Mouse (Mus musculus) testis, postnatal 14 days (tissue): ENCODE measurements around the gene Pheta1.
A peak's percentile ranks its signal among the peaks of the same experiment; 100 is the strongest.

Experiments used
- DNase-seq: peaks from one replicate; pipeline ENCODE4 v3.0.0; 2021; ENCODE audit warnings: low spot score

Pheta1 gene

DNA sequence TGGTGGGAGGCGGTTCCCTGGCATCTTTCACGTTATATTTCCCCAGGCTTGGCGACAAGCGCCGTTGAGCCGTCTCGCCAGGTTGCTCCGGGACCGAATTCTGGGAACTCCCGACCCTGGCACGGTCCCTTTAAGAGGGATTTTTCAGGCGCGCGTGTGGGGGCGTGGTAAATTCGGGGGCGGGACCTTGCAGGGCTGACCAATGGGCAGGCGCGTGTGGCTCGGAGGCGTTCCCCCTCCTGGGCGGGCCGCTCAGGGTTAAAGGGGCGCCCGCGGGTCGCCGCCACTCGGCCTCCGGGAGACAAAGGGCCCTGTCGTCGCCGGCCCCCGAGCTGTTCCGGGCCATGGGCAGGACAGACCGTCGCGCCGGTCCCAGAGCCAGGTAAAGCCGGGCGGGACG lies at the start of gene Pheta1:
Pheta1 (plus strand) TSS at position 242 of the 400 bp plus-strand sequence.
- peak; percentile 92 for DNase-seq

GRCm38 (mm10) chr5:121807186-121807585 lies 41.6 kb upstream of the Pheta1 start:
- DNase-seq: no peak

DNA sequence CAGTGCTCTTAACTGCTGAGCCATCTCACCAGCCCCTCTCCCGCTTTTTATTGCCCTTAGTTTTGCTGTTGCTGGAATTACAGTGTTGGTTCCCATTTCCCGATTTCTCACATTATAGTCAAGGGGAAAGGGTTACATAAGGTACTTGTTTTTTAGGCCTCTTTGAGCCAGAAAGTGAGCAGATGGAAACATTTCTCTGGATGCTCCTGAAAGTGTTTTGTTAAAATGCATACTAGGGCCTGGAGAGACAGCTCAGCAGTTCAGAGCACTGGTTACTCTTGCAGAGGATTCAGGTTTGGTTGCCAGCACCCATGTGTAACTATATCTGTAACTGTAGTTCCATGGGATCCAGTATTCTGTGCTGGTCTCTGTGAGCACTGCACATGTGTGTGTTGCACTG lies 40.6 kb upstream of the Pheta1 start:
- no peak for DNase-seq

- no peak for DNase-seq
These were observed 39.0 kb upstream of the Pheta1 start for GRCm38 (mm10) chr5:121809667-121810224.

- no peak for DNase-seq
These were observed 38.2 kb upstream of the Pheta1 start for GRCm38 (mm10) chr5:121810331-121811151.

GRCm38 (mm10) chr5:121811485-121811931 lies 37.3 kb upstream of the Pheta1 start:
- no peak for DNase-seq

- DNase-seq: no peak
These were observed 36.1 kb upstream of the Pheta1 start for GRCm38 (mm10) chr5:121812526-121813243.

- DNase-seq: no peak
These were observed 35.0 kb upstream of the Pheta1 start for GRCm38 (mm10) chr5:121813744-121814143.

DNA sequence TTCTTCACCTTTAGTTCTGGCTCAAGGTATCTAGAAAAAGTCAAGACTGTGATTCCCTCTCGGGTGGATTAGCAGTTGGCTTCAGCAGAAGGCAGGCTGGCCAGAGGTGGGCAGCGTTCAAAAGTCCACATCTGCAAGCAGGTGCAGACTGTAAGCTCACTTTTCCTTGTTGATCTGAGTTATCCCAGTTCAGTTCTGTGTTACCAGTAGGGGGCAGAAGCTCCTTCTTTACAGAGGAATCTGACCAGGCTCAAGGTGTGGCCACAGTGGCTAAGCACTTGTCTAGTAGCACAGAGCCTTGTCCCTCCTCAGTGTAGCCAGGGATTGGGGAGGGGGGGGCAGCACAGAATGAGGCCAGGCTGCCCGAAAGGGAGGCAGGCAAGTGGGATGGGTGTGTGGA lies 33.7 kb upstream of the Pheta1 start:
- no peak for DNase-seq

- no peak for DNase-seq
These were observed 32.9 kb upstream of the Pheta1 start for GRCm38 (mm10) chr5:121815867-121816380.

GRCm38 (mm10) chr5:121816611-121817010 lies 32.2 kb upstream of the Pheta1 start:
- no peak for DNase-seq

DNA sequence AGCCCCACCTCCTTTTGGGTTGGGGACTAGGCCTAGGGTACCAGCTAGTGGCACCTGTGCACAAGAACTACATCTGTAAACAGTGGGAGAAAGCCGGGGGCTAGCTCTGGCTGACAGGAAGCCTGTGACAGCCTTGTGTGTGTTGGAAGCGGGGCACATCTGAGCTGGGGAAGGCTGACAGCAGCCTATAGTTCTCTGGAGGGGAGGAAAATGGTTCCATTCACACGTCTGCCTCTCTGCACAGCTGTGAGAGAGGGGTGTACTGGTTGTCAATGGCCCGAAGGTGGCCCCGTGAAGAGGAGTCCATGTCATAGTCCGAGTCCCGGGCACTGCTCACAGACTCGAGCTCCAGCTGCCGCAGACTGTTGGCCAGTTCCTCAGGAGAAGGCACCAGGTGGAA lies 31.2 kb upstream of the Pheta1 start:
- DNase-seq: no peak

DNA sequence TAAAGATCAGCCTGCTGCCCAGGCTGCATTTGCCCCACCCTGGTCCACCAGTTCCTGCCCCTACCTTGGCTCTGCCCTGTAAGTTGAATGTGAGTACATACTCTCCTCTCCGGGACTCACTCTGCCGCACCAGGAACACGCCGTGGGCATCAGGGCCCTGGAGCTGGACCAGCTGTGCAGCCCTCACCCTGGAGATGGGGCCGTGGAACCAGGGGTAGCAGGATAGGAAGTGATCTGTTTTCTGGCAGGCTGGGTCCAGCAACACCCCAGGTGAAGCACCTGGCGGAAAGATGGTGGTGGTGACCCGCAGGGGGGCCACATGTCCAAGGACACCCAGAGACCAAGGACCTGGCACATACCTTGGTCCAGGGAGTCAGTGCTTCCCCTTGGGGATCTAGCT lies 30.4 kb upstream of the Pheta1 start:
- DNase-seq: no peak

DNA sequence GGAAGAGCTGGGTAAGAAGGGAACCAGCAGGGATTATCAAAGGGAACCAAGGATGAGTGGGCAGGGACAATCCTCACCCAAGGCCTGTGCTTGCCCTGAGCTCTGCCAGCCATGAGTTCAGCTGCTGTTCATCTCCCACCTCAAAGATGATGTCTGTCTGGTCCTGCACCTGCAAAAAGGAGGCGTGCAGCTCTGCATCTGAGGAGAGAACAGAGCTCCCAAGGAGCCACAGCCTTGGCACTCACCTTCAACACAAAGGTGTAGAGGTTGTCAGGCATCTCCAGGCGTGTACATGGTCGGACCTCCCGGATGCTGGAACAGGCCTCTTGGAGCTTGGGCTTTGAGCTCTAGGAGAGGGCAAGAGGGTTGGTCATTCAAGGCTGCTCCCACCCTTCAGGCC lies 29.9 kb upstream of the Pheta1 start:
- DNase-seq: no peak

DNA sequence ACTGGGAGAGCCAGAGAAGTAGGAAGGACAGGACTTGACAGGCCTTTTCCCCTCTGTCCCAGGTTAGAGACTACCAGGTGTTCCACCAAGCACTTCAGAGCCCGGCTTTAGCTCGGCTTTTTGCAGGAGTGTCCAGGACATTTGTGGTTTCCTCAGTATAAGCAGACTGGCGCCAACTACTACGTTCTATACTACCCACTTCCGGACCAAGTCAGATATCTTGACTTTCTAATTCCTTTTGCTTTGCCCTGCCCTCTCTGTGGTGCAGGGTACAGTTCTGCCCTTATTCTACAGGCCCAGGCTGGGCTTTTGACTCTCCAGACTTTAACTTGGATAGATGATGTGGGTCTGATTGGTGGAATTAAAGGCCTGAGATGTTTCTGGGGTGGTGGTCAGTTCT lies 29.2 kb upstream of the Pheta1 start:
- DNase-seq: no peak

- DNase-seq: no peak
These were observed 28.6 kb upstream of the Pheta1 start for GRCm38 (mm10) chr5:121820161-121820560.

DNA sequence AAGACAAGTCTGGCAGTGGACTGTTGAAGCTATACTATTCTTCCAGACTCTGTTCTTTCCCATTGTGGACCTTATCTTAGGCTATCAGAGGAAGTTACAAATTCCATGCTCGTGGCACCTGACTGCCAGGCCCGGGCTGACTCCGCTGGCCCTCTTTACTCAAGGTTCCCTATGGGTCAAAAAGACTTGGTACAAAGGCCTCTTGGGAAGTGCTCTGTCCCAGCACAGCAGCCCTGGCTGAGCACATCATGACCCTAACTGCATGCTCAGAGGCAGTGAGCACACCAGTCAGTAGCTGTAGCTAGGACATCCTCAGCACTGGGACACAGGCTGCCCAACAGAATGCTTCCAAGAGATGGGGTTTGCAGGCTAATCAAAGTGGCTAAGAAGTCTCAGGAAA lies 28.1 kb upstream of the Pheta1 start:
- no peak for DNase-seq

GRCm38 (mm10) chr5:121821116-121821515 lies 27.7 kb upstream of the Pheta1 start:
- no peak for DNase-seq

DNA sequence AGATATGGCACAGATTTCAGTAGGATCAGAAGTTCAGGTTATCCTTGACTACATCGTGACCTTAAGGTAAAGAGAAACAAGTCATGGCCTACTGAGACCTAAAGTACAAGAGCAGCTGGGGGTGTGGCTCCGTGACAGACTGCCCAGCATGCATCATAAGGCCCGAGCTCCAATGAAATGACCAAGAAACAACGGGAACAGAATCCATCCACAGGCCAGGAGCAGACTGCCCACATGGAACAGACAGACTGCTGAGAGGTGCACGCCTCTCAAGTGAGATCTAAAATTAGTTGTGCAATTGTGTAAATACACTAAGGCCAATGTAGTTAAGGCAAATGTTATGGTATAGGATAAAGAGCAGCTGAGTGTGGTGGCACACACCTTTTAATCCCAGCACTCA lies 27.2 kb upstream of the Pheta1 start:
- DNase-seq: no peak

GRCm38 (mm10) chr5:121822786-121823505 lies 25.8 kb upstream of the Pheta1 start:
- DNase-seq: no peak

GRCm38 (mm10) chr5:121823668-121824067 lies 25.1 kb upstream of the Pheta1 start:
- no peak for DNase-seq

- DNase-seq: no peak
These were observed 24.7 kb upstream of the Pheta1 start for GRCm38 (mm10) chr5:121824121-121824520.
